ENCODE assay signal across 9 mouse cellular contexts in the genomic region with DNA sequence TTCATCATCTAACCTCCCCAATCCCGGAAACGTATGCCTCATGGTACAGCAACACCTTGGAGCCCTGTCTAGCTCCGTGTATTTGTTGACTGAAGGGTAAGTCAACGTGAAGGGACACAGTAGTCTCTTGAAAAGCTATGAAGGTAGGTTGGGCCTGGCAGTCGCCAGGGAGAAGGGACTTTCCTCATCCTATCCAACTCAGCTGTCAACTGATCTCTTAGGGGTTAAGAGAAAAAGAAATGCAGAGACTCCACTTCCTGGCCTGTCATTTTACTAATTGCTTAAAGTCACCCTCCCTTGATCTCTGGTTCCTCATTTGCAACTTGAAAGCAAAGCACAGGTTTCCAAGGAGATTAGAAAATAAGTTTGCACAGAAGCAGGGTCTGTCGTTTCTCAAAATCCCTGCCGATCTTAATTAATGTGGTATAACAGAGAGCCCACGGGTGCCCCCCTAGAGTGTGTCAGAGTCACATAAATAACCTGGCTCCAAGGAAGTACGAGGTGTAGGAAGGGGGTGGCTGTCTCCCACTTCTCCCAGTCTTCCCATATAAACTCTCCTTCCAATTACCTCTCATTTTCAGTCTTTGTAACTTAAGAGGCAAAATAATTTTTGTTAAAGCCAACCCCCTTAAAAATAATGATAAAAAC. TPM values are rescaled to one million over a fixed set of nuclear protein-coding genes. Genes with fewer than 3 reads are reported as not detected.
DNase-seq lines count a peak whose midpoint lies in the region; ATAC-seq lines count a peak whose summit lies in the region.
"Had no signal": no experiment of that assay in that cellular context is flagged by ENCODE, and none has a peak within 500 bp of the region (broad histone marks: within the 10 kb centered on the region; RNA-seq: fewer than 3 reads in every experiment).

No protein-coding gene starts in this region.

- H3K27me3 ChIP-seq in embryonic facial prominence, embryonic 14.5 days (replicated peaks; ENCODE audit: control insufficient read depth, insufficient read depth, low read length): no peaks in the 10 kb centered on the region
- H3K27me3 ChIP-seq in limb, embryonic 13.5 days: no peaks in the 10 kb centered on the region
- H3K27me3 ChIP-seq in neural tube, embryonic 13.5 days: peaks cover 3% of the 10 kb centered on the region; the same call in 1 of the 2 replicates

- WGBS in embryonic facial prominence, embryonic 14.5 days: 16% methylated on average over 9 of the region's 9 CpGs
- 19% methylated on average over 9 of the region's 9 CpGs for WGBS in limb, embryonic 13.5 days
- 37% methylated on average over 9 of the region's 9 CpGs for WGBS in neural tube, embryonic 13.5 days

- ATAC-seq in embryonic facial prominence, embryonic 14.5 days (ENCODE audit: low read depth): no peak
- no peak for ATAC-seq in limb, embryonic 13.5 days (ENCODE audit: low FRiP score, low read depth)
- ATAC-seq in neural tube, embryonic 13.5 days (ENCODE audit: low read depth): no peak; the same call in 1 of the 2 replicates
- ATAC-seq in erythroid progenitor cell, adult 5-6 weeks (replicated peaks; ENCODE audit: low FRiP score, poor library complexity, severe bottlenecking): no peak

- H3K4me1 ChIP-seq in embryonic facial prominence, embryonic 14.5 days (ENCODE audit: control insufficient read depth, insufficient read depth, low read length): peaks cover 9% of the 10 kb centered on the region; the same call in 1 of the 2 replicates
- peaks cover 24% of the 10 kb centered on the region for H3K4me1 ChIP-seq in limb, embryonic 13.5 days
- peaks cover 19% of the 10 kb centered on the region for H3K4me1 ChIP-seq in neural tube, embryonic 13.5 days (replicated peaks)

- no peaks in the 10 kb centered on the region for H3K36me3 ChIP-seq in embryonic facial prominence, embryonic 14.5 days (ENCODE audit: control insufficient read depth, insufficient read depth, low read length)
- H3K36me3 ChIP-seq in limb, embryonic 13.5 days: no peaks in the 10 kb centered on the region
- no peaks in the 10 kb centered on the region for H3K36me3 ChIP-seq in neural tube, embryonic 13.5 days

- H3K4me2 ChIP-seq in embryonic facial prominence, embryonic 14.5 days (ENCODE audit: low read depth, low read length): peak overlapping the region; percentile 59
- peak overlapping the region; percentile 72 for H3K4me2 ChIP-seq in limb, embryonic 13.5 days (replicated peaks)
- peak overlapping the region; percentile 70 for H3K4me2 ChIP-seq in neural tube, embryonic 13.5 days

- H3K9me3 ChIP-seq in embryonic facial prominence, embryonic 14.5 days (ENCODE audit: control insufficient read depth, low read length): no peaks in the 10 kb centered on the region
- no peaks in the 10 kb centered on the region for H3K9me3 ChIP-seq in limb, embryonic 13.5 days
- H3K9me3 ChIP-seq in neural tube, embryonic 13.5 days: no peaks in the 10 kb centered on the region

- H3K27ac ChIP-seq in embryonic facial prominence, embryonic 14.5 days (replicated peaks; ENCODE audit: low read depth, low read length): peak overlapping the region; percentile 3; the same call in 1 of the 2 replicates
- peak overlapping the region; percentile 6; the same call in 1 of the 2 replicates for H3K27ac ChIP-seq in limb, embryonic 13.5 days
- no peak overlapping the region for H3K27ac ChIP-seq in neural tube, embryonic 13.5 days (replicated peaks)

- H3K4me3 ChIP-seq in embryonic facial prominence, embryonic 14.5 days (ENCODE audit: low read depth, low read length): peak overlapping the region; percentile 31; the same call in 1 of the 2 replicates
- H3K4me3 ChIP-seq in limb, embryonic 13.5 days: peak overlapping the region; percentile 36; the same call in 1 of the 2 replicates
- H3K4me3 ChIP-seq in neural tube, embryonic 13.5 days: peak overlapping the region; percentile 35

- H3K9ac ChIP-seq in embryonic facial prominence, embryonic 14.5 days (ENCODE audit: low read depth, low read length): no peak overlapping the region
- H3K9ac ChIP-seq in limb, embryonic 13.5 days: no peak overlapping the region
- H3K9ac ChIP-seq in neural tube, embryonic 13.5 days: peak overlapping the region; percentile 22; the same call in 1 of the 2 replicates

- peak; percentile 11 to 40 for DNase-seq in spleen, adult 18-20 months
- no peak for DNase-seq in spleen, postnatal 4 days (ENCODE audit: low spot score in 2 of 2)
- peak; percentile 7 for DNase-seq in embryonic facial prominence, embryonic 14.5 days (ENCODE audit: low spot score)
- DNase-seq in right cerebral cortex, postnatal 36 days (ENCODE audit: low spot score in 2 of 2): no peak
- DNase-seq in cerebellum, adult 18-20 months: no peak

RNA-seq across cellular contexts. Expression of gene Fgfbp1, which starts 34.1 kb away (rescaled TPM):
- 41.9 and 43.4 TPM in 2 replicates for polyA plus RNA-seq in embryonic facial prominence, embryonic 14.5 days (2014; fragmentation: Nextera tagmentation; extraction: Ambion mirVana)
- polyA plus RNA-seq in limb, embryonic 13.5 days (2015; fragmentation: Nextera tagmentation; extraction: Ambion mirVana): 14.3 and 17.9 TPM in 2 replicates
- 4.8 and 5.3 TPM in 2 replicates for polyA plus RNA-seq in neural tube, embryonic 13.5 days (2015; fragmentation: Nextera tagmentation; extraction: Ambion mirVana)
- total RNA-seq in erythroid progenitor cell, adult 5-6 weeks (2015; ENCODE audit: low replicate concordance): not detected in 2 replicates
- total RNA-seq in erythroid progenitor cell, adult 5-6 weeks (2017; ENCODE audit: low replicate concordance): not detected in 2 replicates
- polyA plus RNA-seq: testis, adult 2 months had no signal

RNA-seq across cellular contexts. Expression of gene Gm7879, which starts 34.5 kb away (rescaled TPM):
- polyA plus RNA-seq in embryonic facial prominence, embryonic 14.5 days (2014; fragmentation: Nextera tagmentation; extraction: Ambion mirVana): not detected in 2 replicates
- 0.57 TPM in 1 of 2 replicates, not detected in the other for polyA plus RNA-seq in limb, embryonic 13.5 days (2015; fragmentation: Nextera tagmentation; extraction: Ambion mirVana)
- polyA plus RNA-seq in neural tube, embryonic 13.5 days (2015; fragmentation: Nextera tagmentation; extraction: Ambion mirVana): 0.45 TPM in 1 of 2 replicates, not detected in the other
- 2.2 TPM in 1 of 2 replicates, not detected in the other for total RNA-seq in erythroid progenitor cell, adult 5-6 weeks (2015; ENCODE audit: low replicate concordance)
- 0.53 TPM in 1 of 2 replicates, not detected in the other for total RNA-seq in erythroid progenitor cell, adult 5-6 weeks (2017; ENCODE audit: low replicate concordance)

Comparison
In these comparisons a context has a peak if more than half of its experiments do, and no peak if none do; other contexts are left out.
1. DNase-seq: peak in spleen, adult 18-20 months (2 of 2) and embryonic facial prominence, embryonic 14.5 days (single experiment); none in spleen, postnatal 4 days (0 of 2), right cerebral cortex, postnatal 36 days (0 of 2) and cerebellum, adult 18-20 months (0 of 2).
2. Peak in every context shown above with its lines, with median percentiles within 50 percentile points of each other: H3K4me2 ChIP-seq and H3K4me3 ChIP-seq.